Mouse (Mus musculus) stomach, embryonic 15.5 days (tissue): ENCODE data around the gene Tbc1d4. TPM values are rescaled to one million over a fixed set of nuclear protein-coding genes. Genes with fewer than 3 reads are reported as not detected.

Experiments
- ATAC-seq: fragments of 200-750 bp; cut with Nextera tagmentation; 2 replicates; pipeline ENCODE4 v1.8.0; 2017; ENCODE audit warnings: low read depth, moderate number of reproducible peaks, moderate TSS enrichment; ENCODE audit not compliant: insufficient read depth, low FRiP score
- H3K27ac ChIP-seq: fragments of 300-500 bp; sonication (generic); 2 replicates; pipeline ENCODE4 v1.5.1; 2015; ENCODE audit warnings: mild to moderate bottlenecking, inconsistent platforms
- H3K27me3 ChIP-seq: fragments of 300-500 bp; sonication (generic); replicated peaks from 2 replicates; pipeline ENCODE4 v1.6.1; 2015; ENCODE audit warnings: inconsistent platforms
- H3K36me3 ChIP-seq: fragments of 300-500 bp; sonication (generic); 2 replicates; pipeline ENCODE4 v1.6.1; 2015; ENCODE audit warnings: inconsistent platforms
- H3K4me1 ChIP-seq: fragments of 300-500 bp; sonication (generic); 2 replicates; pipeline ENCODE4 v1.6.1; 2015; ENCODE audit warnings: inconsistent platforms
- H3K4me2 ChIP-seq: fragments of 300-500 bp; sonication (generic); 2 replicates; pipeline ENCODE4 v1.6.1; 2015; ENCODE audit warnings: mild to moderate bottlenecking, inconsistent platforms
- H3K4me3 ChIP-seq: fragments of 300-500 bp; sonication (generic); replicated peaks from 2 replicates; pipeline ENCODE4 v1.5.1; 2015; ENCODE audit warnings: inconsistent platforms
- H3K9ac ChIP-seq: fragments of 300-500 bp; sonication (generic); 2 replicates; pipeline ENCODE4 v1.6.1; 2015; ENCODE audit warnings: inconsistent platforms
- H3K9me3 ChIP-seq: fragments of 300-500 bp; sonication (generic); 2 replicates; pipeline ENCODE4 v1.6.1; 2016; ENCODE audit warnings: inconsistent platforms
- WGBS: fragments of 180-500 bp; shearing (Covaris S2); methylation state at CpG from one replicate; pipeline ENCODE4 v1.1.7; 2015; 5-methylcytosine and 5-hydroxymethylcytosine counted together
- polyA plus RNA-seq: library from polyadenylated mRNA; unstranded; fragments of >200 nt; fragmentation: Nextera tagmentation; extraction: Ambion mirVana; gene quantifications from 2 replicates; pipeline ENCODE4 v1.2.1, GENCODE M21; 2015

Tbc1d4 gene
- polyA plus RNA-seq, 1 experiment from 2014 or later: 10.3 TPM

- Histone ChIP-seq H3K27me3 (no peaks in the 10 kb centered on the region), H3K4me3 (no peak overlapping the region), H3K27ac (no peak overlapping the region), H3K4me1 (no peaks in the 10 kb centered on the region), H3K36me3 (no peaks in the 10 kb centered on the region), H3K9me3 (no peaks in the 10 kb centered on the region), H3K9ac (no peak overlapping the region), H3K4me2 (no peak overlapping the region)
- ATAC-seq: no peak
- 85% methylated on average over 5 of the region's 5 CpGs for WGBS
Measured at GRCm38 (mm10) chr14:101617680-101618079, 8.7 kb upstream of the Tbc1d4 start.

- 57% methylated on average over 9 of the region's 9 CpGs for WGBS
Measured at GRCm38 (mm10) chr14:101616178-101616577, 7.2 kb upstream of the Tbc1d4 start.

GRCm38 (mm10) chr14:101613206-101613605 is 4.2 kb upstream of the Tbc1d4 start:
- Histone ChIP-seq H3K4me3 (no peak overlapping the region), H3K27ac (no peak overlapping the region), H3K9ac (no peak overlapping the region), H3K9me3 (no peaks in the 10 kb centered on the region), H3K4me2 (no peak overlapping the region), H3K36me3 (no peaks in the 10 kb centered on the region), H3K27me3 (no peaks in the 10 kb centered on the region), H3K4me1 (no peaks in the 10 kb centered on the region)
- WGBS: 71% methylated on average over 1 of the region's 1 CpGs
- ATAC-seq: no peak

More at GRCm38 (mm10) chr14:101616178-101616577, 7.2 kb upstream of the Tbc1d4 start:
- no peak overlapping the region for H3K4me3 ChIP-seq
- H3K4me2 ChIP-seq: no peak overlapping the region
- no peaks in the 10 kb centered on the region for H3K9me3 ChIP-seq
- no peaks in the 10 kb centered on the region for H3K4me1 ChIP-seq
- no peaks in the 10 kb centered on the region for H3K36me3 ChIP-seq
- no peaks in the 10 kb centered on the region for H3K27me3 ChIP-seq
- ATAC-seq: no peak
- no peak overlapping the region for H3K9ac ChIP-seq
- no peak overlapping the region for H3K27ac ChIP-seq

GRCm38 (mm10) chr14:101610701-101611100 is 1.7 kb upstream of the Tbc1d4 start:
- H3K27ac ChIP-seq: no peak overlapping the region
- no peaks in the 10 kb centered on the region for H3K36me3 ChIP-seq
- H3K9ac ChIP-seq: no peak overlapping the region
- no peaks in the 10 kb centered on the region for H3K27me3 ChIP-seq
- no peak overlapping the region for H3K4me3 ChIP-seq
- H3K4me2 ChIP-seq: no peak overlapping the region
- H3K9me3 ChIP-seq: no peaks in the 10 kb centered on the region
- ATAC-seq: no peak
- 73% methylated on average over 10 of the region's 10 CpGs for WGBS
- H3K4me1 ChIP-seq: peaks cover 7% of the 10 kb centered on the region; the same call in 1 of the 2 replicates

- H3K4me3 ChIP-seq: peak overlapping the region; percentile 78
- H3K9me3 ChIP-seq: no peaks in the 10 kb centered on the region
Measured at GRCm38 (mm10) chr14:101607631-101608518, 1.1 kb downstream of the Tbc1d4 start.

GRCm38 (mm10) chr14:101605843-101606242 is 3.1 kb downstream of the Tbc1d4 start:
- Histone ChIP-seq H3K4me1 (peaks cover 7% of the 10 kb centered on the region; the same call in 1 of the 2 replicates), H3K9me3 (no peaks in the 10 kb centered on the region), H3K4me2 (no peak overlapping the region), H3K36me3 (no peaks in the 10 kb centered on the region), H3K27me3 (no peaks in the 10 kb centered on the region), H3K27ac (no peak overlapping the region), H3K9ac (no peak overlapping the region), H3K4me3 (no peak overlapping the region)
- 73% methylated on average over 2 of the region's 2 CpGs for WGBS
- no peak for ATAC-seq

More at GRCm38 (mm10) chr14:101607631-101608518, 1.1 kb downstream of the Tbc1d4 start:
- ATAC-seq: peak; percentile 24; the same call in 1 of the 2 replicates
- H3K27me3 ChIP-seq: no peaks in the 10 kb centered on the region
- H3K27ac ChIP-seq: no peak overlapping the region; the same call in 1 of the 2 replicates
- peak overlapping the region; percentile 40 for H3K9ac ChIP-seq
- peaks cover 7% of the 10 kb centered on the region; the same call in 1 of the 2 replicates for H3K4me1 ChIP-seq
- peak overlapping the region; percentile 96 for H3K4me2 ChIP-seq
- H3K36me3 ChIP-seq: no peaks in the 10 kb centered on the region
- WGBS: under 1% methylated on average over 62 of the region's 62 CpGs

GRCm38 (mm10) chr14:101602851-101603250 is 6.1 kb downstream of the Tbc1d4 start:
- Histone ChIP-seq H3K4me2 (no peak overlapping the region), H3K27ac (no peak overlapping the region), H3K9me3 (no peaks in the 10 kb centered on the region), H3K36me3 (no peaks in the 10 kb centered on the region), H3K27me3 (no peaks in the 10 kb centered on the region), H3K4me1 (peaks cover 5% of the 10 kb centered on the region; the same call in 1 of the 2 replicates), H3K4me3 (no peak overlapping the region), H3K9ac (no peak overlapping the region)
- WGBS: 67% methylated on average over 3 of the region's 3 CpGs
- no peak for ATAC-seq

- Histone ChIP-seq H3K4me1 (no peaks in the 10 kb centered on the region), H3K36me3 (no peaks in the 10 kb centered on the region), H3K27ac (no peak overlapping the region), H3K4me2 (no peak overlapping the region), H3K9me3 (no peaks in the 10 kb centered on the region), H3K27me3 (no peaks in the 10 kb centered on the region), H3K9ac (no peak overlapping the region), H3K4me3 (no peak overlapping the region)
- peak; percentile 14; the same call in 1 of the 2 replicates for ATAC-seq
- WGBS: 84% methylated on average over 12 of the region's 14 CpGs
Measured at GRCm38 (mm10) chr14:101597096-101597715, 11.8 kb downstream of the Tbc1d4 start.

- Histone ChIP-seq H3K4me3 (no peak overlapping the region), H3K4me2 (no peak overlapping the region), H3K36me3 (no peaks in the 10 kb centered on the region), H3K4me1 (no peaks in the 10 kb centered on the region), H3K9me3 (no peaks in the 10 kb centered on the region), H3K27me3 (no peaks in the 10 kb centered on the region), H3K27ac (no peak overlapping the region), H3K9ac (no peak overlapping the region)
- ATAC-seq: no peak
- WGBS: 92% methylated on average over 9 of the region's 9 CpGs
Measured at GRCm38 (mm10) chr14:101596691-101597090, 12.3 kb downstream of the Tbc1d4 start.

- Histone ChIP-seq H3K9me3 (no peaks in the 10 kb centered on the region), H3K4me1 (no peaks in the 10 kb centered on the region), H3K27ac (no peak overlapping the region), H3K4me3 (no peak overlapping the region), H3K9ac (no peak overlapping the region), H3K27me3 (no peaks in the 10 kb centered on the region), H3K4me2 (no peak overlapping the region), H3K36me3 (no peaks in the 10 kb centered on the region)
- WGBS: 87% methylated on average over 13 of the region's 13 CpGs
- no peak for ATAC-seq
Measured at GRCm38 (mm10) chr14:101595301-101596080, 13.5 kb downstream of the Tbc1d4 start.

- WGBS: 59% methylated on average over 5 of the region's 5 CpGs
Measured at GRCm38 (mm10) chr14:101594001-101594400, 15.0 kb downstream of the Tbc1d4 start.

More at GRCm38 (mm10) chr14:101594001-101594400, 15.0 kb downstream of the Tbc1d4 start:
- Histone ChIP-seq H3K4me1 (no peaks in the 10 kb centered on the region), H3K27ac (no peak overlapping the region), H3K9ac (no peak overlapping the region), H3K36me3 (no peaks in the 10 kb centered on the region), H3K9me3 (no peaks in the 10 kb centered on the region), H3K4me2 (no peak overlapping the region), H3K27me3 (no peaks in the 10 kb centered on the region), H3K4me3 (no peak overlapping the region)
- no peak for ATAC-seq
